Mouse (Mus musculus) ES-Bruce4 (cell line): Measurements from ENCODE around the gene Arhgap24.

Source experiments
- EP300 ChIP-seq: IDR thresholded peaks from 2 replicates; pipeline ENCODE4 v1.6.1; 2011; ENCODE audit warnings: low read depth, low read length; ENCODE audit not compliant: insufficient read depth
- POLR2A ChIP-seq: IDR thresholded peaks from one replicate; pipeline ENCODE4 v1.8.1; 2011; ENCODE audit warnings: low read length; ENCODE audit not compliant: insufficient read depth

DNA sequence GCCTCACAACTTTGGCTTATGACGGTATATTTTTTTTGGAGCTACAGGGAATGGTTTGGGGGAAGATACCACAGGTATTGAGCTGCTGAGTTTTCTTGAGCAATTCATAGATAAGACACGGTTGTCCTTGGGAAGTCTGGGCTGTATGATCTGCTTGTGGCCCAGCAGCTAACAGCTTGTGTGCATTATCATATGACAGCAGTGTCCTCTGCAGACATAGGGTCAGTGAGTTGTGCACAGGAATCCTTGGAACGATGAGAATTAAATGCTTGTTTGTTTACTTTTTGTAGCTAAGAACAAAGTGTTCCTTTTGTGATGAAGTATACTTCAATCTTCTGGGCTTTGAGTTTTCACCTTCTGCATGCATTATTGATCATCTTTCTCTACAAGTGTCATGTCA, 21.9 kb downstream of the Arhgap24 start:
- no peak for TF ChIP-seq POLR2A
- no peak for TF ChIP-seq EP300
